Mouse (Mus musculus) hindbrain, embryonic 14.5 days (tissue): ENCODE measurements at regions not wholly inside any gene's neighbourhood (a gene's known extent, or its start where the extent isn't known, plus 50 kb on each side); places are given as distances from the start of the nearest gene placed in this dataset.
"Not testable (repeated sequence)": the region's sequence is repeated elsewhere in the genome, so short reads cannot be mapped to it uniquely, and the experiment has no call there.

Experiments used
- ATAC-seq: fragments of 200-750 bp; cut with Nextera tagmentation; 2 replicates; pipeline ENCODE4 v1.8.0; 2017; ENCODE audit warnings: moderate number of reproducible peaks, mild to moderate bottlenecking, moderate TSS enrichment, moderate library complexity; ENCODE audit not compliant: low FRiP score
- DNase-seq: peaks from one replicate; pipeline ENCODE4 v3.0.0-alpha.2; 2015; ENCODE audit warnings: low spot score
- H3K27ac ChIP-seq: fragments of 300-500 bp; sonication (generic); 2 replicates; pipeline ENCODE4 v1.5.1; 2014; ENCODE audit warnings: mild to moderate bottlenecking, moderate library complexity
- H3K27me3 ChIP-seq: fragments of 300-500 bp; sonication (generic); 2 replicates; pipeline ENCODE4 v1.6.1; 2014; ENCODE audit warnings: mild to moderate bottlenecking, low read length, mixed read lengths; ENCODE audit not compliant: control insufficient read depth, insufficient read depth
- H3K36me3 ChIP-seq: fragments of 300-500 bp; sonication (generic); replicated peaks from 2 replicates; pipeline ENCODE4 v1.6.1; 2014; ENCODE audit not compliant: control insufficient read depth, insufficient read depth
- H3K4me1 ChIP-seq: fragments of 300-500 bp; sonication (generic); replicated peaks from 2 replicates; pipeline ENCODE4 v1.6.1; 2014; ENCODE audit warnings: antibody characterized with exemption, low read length, mixed read lengths; ENCODE audit not compliant: control insufficient read depth, insufficient read depth
- H3K4me2 ChIP-seq: fragments of 300-500 bp; sonication (generic); replicated peaks from 2 replicates; pipeline ENCODE4 v1.6.1; 2014; ENCODE audit warnings: mild to moderate bottlenecking, moderate library complexity
- H3K4me3 ChIP-seq: fragments of 300-500 bp; sonication (generic); replicated peaks from 2 replicates; pipeline ENCODE4 v1.5.1; 2014; ENCODE audit warnings: mild to moderate bottlenecking, low read length
- H3K9ac ChIP-seq: fragments of 300-500 bp; sonication (generic); 2 replicates; pipeline ENCODE4 v1.6.1; 2014
- H3K9me3 ChIP-seq: fragments of 300-500 bp; sonication (generic); 2 replicates; pipeline ENCODE4 v1.6.1; 2016; ENCODE audit warnings: low read length; ENCODE audit not compliant: control insufficient read depth
- WGBS: fragments of 180-500 bp; shearing (Covaris S2); extraction: QIAGEN DNeasy Blood & Tissue Kit; methylation state at CpG from one replicate; pipeline ENCODE4 v1.1.7; 2014; 5-methylcytosine and 5-hydroxymethylcytosine counted together

GRCm38 (mm10) chrX:62832741-62833140 is 364.9 kb downstream of the 4931400O07Rik start:
- ATAC-seq, H3K27me3 ChIP-seq, H3K9ac ChIP-seq, H3K4me2 ChIP-seq, H3K4me3 ChIP-seq, H3K27ac ChIP-seq, H3K4me1 ChIP-seq, H3K36me3 ChIP-seq, H3K9me3 ChIP-seq: not testable (repeated sequence)
- 73% methylated on average over 1 of the region's 1 CpGs for WGBS
- peak; percentile 24 for DNase-seq
